Mouse (Mus musculus) ovary, adult 18-20 months (tissue): ENCODE data around the gene Dtx2.
"Not testable (repeated sequence)": the region's sequence is repeated elsewhere in the genome, so short reads cannot be mapped to it uniquely, and the experiment has no call there.

ENCODE experiments used
- DNase-seq: peaks from one replicate; pipeline ENCODE4 v3.0.0; 2022; ENCODE audit warnings: low spot score, mixed read lengths

Gene Dtx2

DNA sequence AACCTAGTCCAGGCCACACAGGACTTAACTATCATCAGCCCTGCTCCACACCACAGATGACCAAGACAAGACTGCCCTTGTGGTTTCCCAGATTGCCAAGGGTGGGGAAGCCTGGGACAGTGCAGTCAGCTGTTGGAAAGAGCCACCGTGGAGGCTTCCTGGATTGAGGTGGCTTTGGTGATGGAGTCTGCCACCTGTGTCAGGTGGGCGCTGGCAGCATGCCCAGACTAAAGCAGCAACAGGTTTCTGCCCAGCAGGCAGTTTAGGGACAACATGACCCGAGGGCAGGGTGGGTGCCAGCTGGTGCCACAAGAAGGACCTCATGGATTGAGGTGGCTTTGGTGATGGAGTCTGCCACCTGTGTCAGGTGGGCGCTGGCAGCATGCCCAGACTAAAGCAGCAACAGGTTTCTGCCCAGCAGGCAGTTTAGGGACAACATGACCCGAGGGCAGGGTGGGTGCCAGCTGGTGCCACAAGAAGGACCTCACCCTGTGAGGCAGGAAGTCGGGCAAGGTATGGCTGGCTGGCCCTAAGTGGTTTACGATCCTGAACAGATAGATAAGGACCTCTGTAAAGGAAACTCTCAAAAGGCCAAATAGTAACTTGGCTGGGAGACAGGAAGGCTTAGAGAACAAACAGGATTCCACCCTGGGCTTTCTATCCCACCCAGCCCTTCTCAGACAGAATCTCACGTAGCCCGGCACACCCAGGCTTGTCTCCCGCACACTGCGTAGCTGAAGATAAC is 72.0 kb downstream of the Dtx2 start:
- not testable (repeated sequence) for DNase-seq

DNA sequence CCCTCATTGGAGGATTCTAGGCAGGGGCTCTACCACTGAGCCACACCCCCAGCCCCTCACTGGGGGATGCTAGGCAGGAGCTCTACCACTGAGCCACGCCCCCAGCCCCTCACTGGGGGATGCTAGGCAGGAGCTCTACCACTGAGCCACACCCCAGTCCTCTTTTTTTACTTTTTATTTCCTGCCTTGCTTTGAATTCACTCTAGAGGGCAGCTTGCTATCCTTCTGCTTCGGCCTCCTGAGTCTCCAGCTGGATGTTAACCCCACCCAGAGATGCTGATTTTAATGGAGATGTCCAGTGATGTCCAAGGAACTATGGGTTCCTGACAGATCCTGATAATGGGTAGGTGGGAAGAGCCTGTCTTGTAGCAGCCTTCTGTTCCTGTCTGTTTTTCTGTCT is 74.8 kb downstream of the Dtx2 start:
- no peak for DNase-seq

GRCm38 (mm10) chr5:136073051-136073450 is 78.5 kb downstream of the Dtx2 start:
- DNase-seq = no peak

GRCm38 (mm10) chr5:136073526-136073925 is 78.9 kb downstream of the Dtx2 start:
- no peak for DNase-seq

GRCm38 (mm10) chr5:136075076-136075475 is 80.5 kb downstream of the Dtx2 start:
- DNase-seq = no peak

DNA sequence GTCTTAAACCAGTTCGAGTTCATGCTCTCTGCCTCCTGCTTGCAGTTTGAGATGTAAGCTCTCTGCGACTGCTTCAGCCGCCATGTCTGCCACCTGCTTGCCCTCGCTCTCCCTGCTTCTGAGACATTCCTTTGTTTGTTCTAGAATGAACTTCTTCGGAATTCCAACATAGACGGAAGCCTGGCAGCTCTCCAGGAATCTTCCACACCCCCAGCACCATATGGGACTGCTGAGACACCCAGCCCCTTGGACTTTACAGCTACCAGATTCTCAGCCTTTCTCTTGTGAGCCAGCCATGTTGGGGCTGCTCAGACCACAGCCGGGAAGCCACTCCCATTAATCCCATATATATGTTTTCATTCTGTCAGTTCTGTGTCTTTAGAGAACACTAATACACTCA is 81.7 kb downstream of the Dtx2 start:
- no peak for DNase-seq

- DNase-seq = no peak
Measured at GRCm38 (mm10) chr5:136077001-136077550, 82.5 kb downstream of the Dtx2 start.

DNA sequence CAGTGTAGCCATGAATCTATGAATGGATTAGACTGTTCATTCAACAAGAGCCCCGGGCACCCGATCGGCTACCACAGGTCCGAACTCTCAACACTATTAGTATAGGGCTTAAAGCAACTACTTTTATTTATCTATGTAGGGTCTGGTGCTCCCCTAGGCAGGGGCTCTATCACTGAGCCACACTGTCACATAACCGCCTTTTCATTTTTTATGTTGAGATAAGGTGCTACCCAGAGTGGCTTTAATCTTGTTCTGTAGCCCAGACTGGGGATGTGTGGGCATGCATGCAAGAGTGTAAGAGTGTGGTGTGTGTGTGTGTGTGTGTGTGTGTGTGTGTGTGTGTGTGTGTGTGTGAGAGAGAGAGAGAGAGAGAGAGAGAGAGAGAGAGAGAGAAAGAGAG is 83.5 kb downstream of the Dtx2 start:
- DNase-seq = no peak

DNA sequence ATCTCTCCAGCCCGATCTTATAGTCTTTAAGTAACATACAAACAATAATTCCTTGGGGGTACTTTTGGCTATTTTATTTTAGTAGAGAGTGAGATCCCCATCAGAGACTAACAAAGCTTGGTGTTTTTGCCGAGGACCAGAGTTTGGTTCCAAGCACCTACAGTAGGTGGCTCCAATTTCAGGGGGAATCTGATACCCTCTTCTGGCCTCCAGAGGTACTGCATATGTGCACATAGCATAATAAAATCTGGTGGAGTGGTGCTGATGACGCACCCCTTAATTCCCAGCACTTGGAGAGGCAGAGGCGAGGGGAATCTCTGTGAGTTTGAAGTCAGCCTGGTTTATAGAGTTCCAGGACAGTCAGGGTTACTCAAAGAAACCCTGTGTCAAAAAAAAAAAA is 87.7 kb downstream of the Dtx2 start:
- DNase-seq = no peak
